Mouse (Mus musculus) embryonic facial prominence, embryonic 11.5 days (tissue): ENCODE data around the gene Osgin1. TPM values are rescaled to one million over a fixed set of nuclear protein-coding genes. Genes with fewer than 3 reads are reported as not detected.

Source experiments
- ATAC-seq: fragments of 200-750 bp; cut with Nextera tagmentation; replicated peaks from 2 replicates; pipeline ENCODE4 v1.8.0; 2017; ENCODE audit warnings: low read depth; ENCODE audit not compliant: insufficient number of reproducible peaks, low FRiP score, low TSS enrichment
- DNase-seq: peaks from one replicate; pipeline ENCODE4 v3.0.0-alpha.2; 2015; ENCODE audit warnings: low spot score
- H3K27ac ChIP-seq: fragments of 300-500 bp; sonication (generic); replicated peaks from 2 replicates; pipeline ENCODE4 v1.5.1; 2014; ENCODE audit warnings: mild to moderate bottlenecking, low read depth, low read length, control low read depth
- H3K27me3 ChIP-seq: fragments of 300-500 bp; sonication (generic); 2 replicates; pipeline ENCODE4 v1.6.1; 2014; ENCODE audit warnings: mild to moderate bottlenecking, low read length, moderate library complexity, mixed read lengths; ENCODE audit not compliant: control insufficient read depth, insufficient read depth
- H3K36me3 ChIP-seq: fragments of 300-500 bp; sonication (generic); replicated peaks from 2 replicates; pipeline ENCODE4 v1.6.1; 2014; ENCODE audit warnings: low read depth, mild to moderate bottlenecking, low read length, moderate library complexity, mixed read lengths; ENCODE audit not compliant: control insufficient read depth, insufficient read depth
- H3K4me1 ChIP-seq: fragments of 300-500 bp; sonication (generic); 2 replicates; pipeline ENCODE4 v1.6.1; 2014; ENCODE audit warnings: low read length, mixed read lengths; ENCODE audit not compliant: control insufficient read depth, insufficient read depth
- H3K4me2 ChIP-seq: fragments of 300-500 bp; sonication (generic); 2 replicates; pipeline ENCODE4 v1.6.1; 2014; ENCODE audit warnings: low read depth, mild to moderate bottlenecking, control low read depth, low read length, moderate library complexity
- H3K4me3 ChIP-seq: fragments of 300-500 bp; sonication (generic); 2 replicates; pipeline ENCODE4 v1.5.1; 2014; ENCODE audit warnings: low read depth, low read length, control low read depth
- H3K9ac ChIP-seq: fragments of 300-500 bp; sonication (generic); replicated peaks from 2 replicates; pipeline ENCODE4 v1.6.1; 2014; ENCODE audit warnings: mild to moderate bottlenecking, control low read depth, low read length
- H3K9me3 ChIP-seq: fragments of 300-500 bp; sonication (generic); replicated peaks from 2 replicates; pipeline ENCODE4 v1.6.1; 2016; ENCODE audit warnings: mild to moderate bottlenecking, low read length, inconsistent platforms, mixed read lengths; ENCODE audit not compliant: control insufficient read depth
- WGBS: fragments of 180-500 bp; shearing (Covaris S2); extraction: QIAGEN DNeasy Blood & Tissue Kit; methylation state at CpG from one replicate; pipeline ENCODE4 v1.1.7; 2014; 5-methylcytosine and 5-hydroxymethylcytosine counted together
- polyA plus RNA-seq: library from polyadenylated mRNA; unstranded; fragments of >200 nt; fragmentation: Nextera tagmentation; extraction: Ambion mirVana; gene quantifications from 2 replicates; pipeline ENCODE4 v1.2.1, GENCODE M21; 2014

Gene Osgin1
- polyA plus RNA-seq, 1 experiment from 2014 or later, result 0.53 TPM

DNA sequence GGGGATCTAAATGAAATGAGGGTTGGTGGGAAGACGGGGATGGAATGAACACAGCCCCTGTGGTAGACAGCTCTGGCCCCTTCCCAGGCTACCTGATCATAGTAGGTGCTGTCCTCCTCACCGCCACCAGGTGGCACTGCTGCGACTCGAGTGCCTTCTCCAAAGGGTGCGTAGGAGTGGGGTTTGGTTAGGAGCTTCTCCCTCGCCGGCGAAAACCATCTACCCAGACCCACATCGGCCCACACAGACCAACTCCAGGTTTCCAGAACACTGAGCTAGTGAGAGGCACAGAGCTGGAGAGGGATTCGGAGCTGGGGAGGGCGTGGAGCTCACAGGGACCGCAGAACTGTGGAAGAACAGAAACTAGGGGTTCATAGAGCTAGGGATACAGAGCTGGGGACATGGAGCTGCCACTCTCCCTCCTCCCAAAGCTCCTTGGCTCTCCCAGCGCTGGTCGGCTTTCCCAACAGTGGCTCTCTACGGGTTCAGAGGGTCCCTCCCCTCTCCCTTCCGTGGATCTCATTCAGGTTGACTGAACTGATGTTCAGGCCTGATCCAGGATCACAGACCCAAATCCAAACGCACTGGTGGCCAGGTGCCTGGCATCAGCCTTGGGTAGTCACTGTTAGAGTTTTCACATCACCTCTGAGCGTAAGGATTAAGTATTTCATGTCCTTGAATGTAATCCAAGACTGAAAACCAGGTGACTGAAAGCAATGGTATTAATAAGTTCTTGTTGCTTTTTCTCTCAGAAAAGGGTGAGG lies 21.0 kb upstream of the Osgin1 start:
- peak; percentile 58 for ATAC-seq
- no peaks in the 10 kb centered on the region for H3K4me1 ChIP-seq
- H3K9ac ChIP-seq, result peak overlapping the region; percentile 53
- no peaks in the 10 kb centered on the region for H3K9me3 ChIP-seq
- 12% methylated on average over 18 of the region's 18 CpGs for WGBS
- H3K36me3 ChIP-seq, result no peaks in the 10 kb centered on the region; the same call in 1 of the 2 replicates
- H3K4me3 ChIP-seq, result no peak overlapping the region
- DNase-seq, result peak; percentile 89
- H3K27me3 ChIP-seq, result no peaks in the 10 kb centered on the region
- H3K27ac ChIP-seq, result no peak overlapping the region
- peak overlapping the region; percentile 43 for H3K4me2 ChIP-seq

- Histone ChIP-seq H3K4me1 (no peaks in the 10 kb centered on the region), H3K27ac (no peak overlapping the region), H3K27me3 (no peaks in the 10 kb centered on the region), H3K36me3 (no peaks in the 10 kb centered on the region; the same call in 1 of the 2 replicates), H3K4me3 (no peak overlapping the region), H3K4me2 (no peak overlapping the region), H3K9ac (no peak overlapping the region), H3K9me3 (no peaks in the 10 kb centered on the region)
- ATAC-seq, result no peak
- 83% methylated on average over 10 of the region's 10 CpGs for WGBS
- DNase-seq, result no peak
These were observed 20.3 kb upstream of the Osgin1 start for GRCm38 (mm10) chr8:119413605-119414004.

DNA sequence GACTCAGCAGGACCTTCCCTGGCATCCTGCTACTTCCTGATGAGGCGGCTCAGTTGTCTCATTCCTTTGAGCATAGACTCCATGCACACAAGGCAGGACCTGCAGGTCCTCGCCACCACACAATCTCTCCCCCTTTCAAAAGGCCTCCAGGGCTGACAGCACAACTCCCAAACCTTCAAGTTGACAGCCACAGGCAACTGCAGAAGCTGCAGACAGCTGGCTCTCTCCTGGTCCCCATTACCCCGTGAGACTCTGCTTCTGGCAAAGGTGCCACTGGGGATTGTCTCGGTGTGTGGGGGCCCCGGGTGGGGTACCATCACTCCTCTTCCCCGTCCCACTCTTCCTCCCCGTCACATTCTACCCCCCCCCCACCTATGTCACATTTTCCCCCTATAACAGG lies 13.6 kb upstream of the Osgin1 start:
- Histone ChIP-seq H3K4me2 (no peak overlapping the region), H3K36me3 (no peaks in the 10 kb centered on the region), H3K4me3 (no peak overlapping the region), H3K27me3 (no peaks in the 10 kb centered on the region), H3K9ac (no peak overlapping the region), H3K4me1 (0 out of 2 replicates have a peak, but pooled peaks cover 3% of the 10 kb centered on the region), H3K9me3 (no peaks in the 10 kb centered on the region), H3K27ac (no peak overlapping the region)
- ATAC-seq (no peak), DNase-seq (no peak)
- 62% methylated on average over 7 of the region's 7 CpGs for WGBS

- no peaks in the 10 kb centered on the region for H3K36me3 ChIP-seq
- H3K4me1 ChIP-seq, result 0 out of 2 replicates have a peak, but pooled peaks cover 3% of the 10 kb centered on the region
- no peak overlapping the region for H3K9ac ChIP-seq
- H3K4me2 ChIP-seq, result no peak overlapping the region
- no peaks in the 10 kb centered on the region for H3K9me3 ChIP-seq
- no peak for DNase-seq
- WGBS, result 48% methylated on average over 9 of the region's 9 CpGs
- no peak for ATAC-seq
- no peaks in the 10 kb centered on the region for H3K27me3 ChIP-seq
- no peak overlapping the region for H3K4me3 ChIP-seq
- no peak overlapping the region for H3K27ac ChIP-seq
These were observed 12.3 kb upstream of the Osgin1 start for GRCm38 (mm10) chr8:119421603-119422122.

- H3K27ac ChIP-seq, result no peak overlapping the region
- DNase-seq, result no peak
- no peak for ATAC-seq
- no peak overlapping the region for H3K9ac ChIP-seq
- H3K9me3 ChIP-seq, result no peaks in the 10 kb centered on the region
- no peaks in the 10 kb centered on the region for H3K36me3 ChIP-seq
- H3K27me3 ChIP-seq, result no peaks in the 10 kb centered on the region
- WGBS, result 64% methylated on average over 9 of the region's 9 CpGs
- H3K4me3 ChIP-seq, result no peak overlapping the region
- 0 out of 2 replicates have a peak, but pooled peaks cover 3% of the 10 kb centered on the region for H3K4me1 ChIP-seq
- no peak overlapping the region for H3K4me2 ChIP-seq
These were observed 11.7 kb upstream of the Osgin1 start for GRCm38 (mm10) chr8:119422123-119422711.

- Histone ChIP-seq H3K4me3 (no peak overlapping the region), H3K4me1 (0 out of 2 replicates have a peak, but pooled peaks cover 3% of the 10 kb centered on the region), H3K9ac (no peak overlapping the region), H3K27ac (no peak overlapping the region), H3K4me2 (no peak overlapping the region), H3K27me3 (no peaks in the 10 kb centered on the region), H3K36me3 (no peaks in the 10 kb centered on the region), H3K9me3 (no peaks in the 10 kb centered on the region)
- 63% methylated on average over 9 of the region's 9 CpGs for WGBS
- ATAC-seq, result no peak
- no peak for DNase-seq
These were observed 10.2 kb upstream of the Osgin1 start for GRCm38 (mm10) chr8:119423631-119424141.

DNA sequence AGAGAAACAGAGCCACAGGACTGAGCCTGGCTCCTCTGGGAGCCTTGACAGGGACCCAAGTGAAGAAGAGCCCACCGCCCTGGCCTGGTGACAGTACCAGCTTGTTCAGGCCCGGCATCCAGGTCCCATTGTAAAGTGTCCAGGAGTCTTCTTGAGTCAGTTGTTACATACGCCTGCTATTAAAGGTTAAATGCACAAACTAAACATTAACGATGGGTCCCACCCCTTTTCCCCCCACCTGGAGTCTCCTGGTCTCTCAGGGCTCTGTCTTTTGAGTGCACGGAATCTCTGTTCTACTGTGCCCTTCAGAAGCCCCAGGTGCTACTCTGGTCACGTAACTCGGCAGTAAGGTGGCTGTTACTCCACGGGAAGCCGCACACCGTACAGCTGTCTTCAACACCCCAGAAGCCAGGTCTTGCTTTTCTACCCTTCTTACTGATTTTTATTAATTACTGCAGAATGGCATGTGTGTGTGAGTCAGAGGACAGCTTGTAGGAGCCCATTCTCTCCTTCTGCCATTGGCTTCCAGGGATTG lies 9.7 kb upstream of the Osgin1 start:
- no peak overlapping the region for H3K27ac ChIP-seq
- H3K27me3 ChIP-seq, result no peaks in the 10 kb centered on the region
- ATAC-seq, result no peak
- H3K4me1 ChIP-seq, result no peaks in the 10 kb centered on the region
- no peak overlapping the region for H3K4me3 ChIP-seq
- H3K4me2 ChIP-seq, result no peak overlapping the region
- no peaks in the 10 kb centered on the region for H3K9me3 ChIP-seq
- 89% methylated on average over 10 of the region's 10 CpGs for WGBS
- H3K36me3 ChIP-seq, result no peaks in the 10 kb centered on the region
- DNase-seq, result no peak
- no peak overlapping the region for H3K9ac ChIP-seq

DNA sequence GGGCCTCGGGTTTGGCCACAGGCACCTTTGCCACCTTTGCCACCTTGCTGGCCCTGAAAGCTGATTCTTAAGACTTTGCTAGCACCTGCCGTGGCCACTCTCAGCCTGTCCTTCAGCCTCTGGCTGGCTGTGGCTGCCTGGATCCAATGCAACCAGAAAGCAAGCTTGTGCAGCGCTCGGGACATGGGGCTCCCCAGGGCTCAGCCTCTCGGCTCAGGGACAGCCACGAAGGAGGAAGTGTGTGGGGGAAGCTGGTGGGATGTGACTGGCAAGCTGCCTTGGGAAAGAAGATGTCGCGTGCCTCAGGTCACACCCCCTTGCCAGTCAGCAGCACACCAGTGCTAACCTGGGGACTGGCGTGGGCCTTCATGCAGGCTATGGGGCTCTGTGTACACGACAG lies 9.2 kb upstream of the Osgin1 start:
- 80% methylated on average over 10 of the region's 10 CpGs for WGBS
- no peaks in the 10 kb centered on the region for H3K27me3 ChIP-seq
- no peak overlapping the region for H3K27ac ChIP-seq

More for the DNA sequence above, 9.2 kb upstream of the Osgin1 start:
- no peaks in the 10 kb centered on the region for H3K4me1 ChIP-seq
- no peak overlapping the region for H3K4me2 ChIP-seq
- DNase-seq (no peak), ATAC-seq (no peak)
- no peaks in the 10 kb centered on the region for H3K36me3 ChIP-seq
- no peaks in the 10 kb centered on the region for H3K9me3 ChIP-seq
- H3K9ac ChIP-seq, result no peak overlapping the region
- no peak overlapping the region for H3K4me3 ChIP-seq
